Mouse (Mus musculus): ENCODE measurements around the gene Anxa5. TPM values are rescaled to one million over a fixed set of nuclear protein-coding genes. Genes with fewer than 3 reads are reported as not detected.

The Anxa5 gene
- total RNA-seq (2012; rRNA removed): 38.4 and 43.4 TPM in 2 replicates
- total RNA-seq (2014; rRNA removed): 30.8 and 35.4 TPM in 2 replicates
- 45.0 and 47.1 TPM in 2 replicates for polyA plus RNA-seq (2012; ENCODE audit: insufficient read length, low read depth)

DNA sequence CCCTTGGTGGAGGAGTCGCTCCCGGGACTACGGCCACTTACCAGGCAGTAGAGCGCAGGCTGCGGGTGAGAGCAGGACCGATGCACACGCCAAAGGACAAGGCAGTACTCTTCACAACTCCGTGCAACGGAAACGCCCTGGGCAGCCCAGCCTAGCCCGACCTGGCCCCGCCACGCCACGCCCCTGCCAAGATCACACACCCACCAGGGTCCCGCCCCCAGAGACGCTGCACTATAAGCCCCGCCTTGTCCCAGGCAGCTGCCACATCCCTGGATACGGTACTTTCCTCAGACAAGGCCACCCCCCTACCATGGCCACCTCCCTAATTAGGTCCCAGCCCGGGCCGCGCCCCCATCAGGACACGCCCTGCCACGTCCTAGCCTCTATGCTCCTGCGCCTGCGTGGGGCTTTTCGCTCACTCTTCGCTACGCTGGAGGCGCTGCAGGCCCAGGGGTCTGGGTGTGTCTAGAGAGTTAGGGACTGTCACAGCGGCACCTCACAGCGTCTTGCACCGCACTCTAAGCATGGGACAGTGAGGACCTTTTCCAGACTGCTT is at the start of gene Anxa5, which contains the start of gene 1810062G17Rik:
Gene Anxa5, minus strand, starts transcription at position 363 of the 556 bp plus-strand sequence.
Gene 1810062G17Rik, plus strand, starts transcription at position 406 of the 556 bp plus-strand sequence.
- Histone ChIP-seq H3K27ac (ENCODE audit: insufficient read depth, low read depth) (peak within 1 kb of the TSS; percentile 54), H3K79me2 (replicated peaks; ENCODE audit: control insufficient read depth, extremely low read depth, insufficient read depth, poor library complexity, severe bottlenecking) (no peaks in the 10 kb centered on the region)
- dilution Hi-C loops (cut with MboI; ENCODE audit: extremely low pct_ligation_motif_present, extremely low pct_unique_long_range_greater_than_20kb, low sequenced_read_pairs): no loop called here

DNA sequence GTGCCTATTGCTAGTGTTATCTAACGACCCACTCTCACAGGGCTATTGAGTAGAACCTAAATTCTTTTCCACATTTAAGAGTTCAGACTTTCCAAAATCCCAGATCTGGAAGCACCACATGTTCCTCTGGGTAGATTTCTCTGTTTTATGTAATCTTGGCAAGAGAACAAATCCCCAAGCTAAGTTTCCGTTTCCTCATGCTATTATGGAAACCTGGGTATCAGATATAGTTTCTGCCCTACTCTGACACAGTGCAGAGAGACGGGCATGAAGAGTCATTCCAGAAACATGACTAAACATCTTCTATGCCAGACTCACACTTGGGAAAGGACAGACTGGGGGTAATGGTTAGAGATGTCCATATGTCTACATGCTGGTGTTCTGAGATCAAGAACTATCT is 48.8 kb upstream of the Anxa5 start:
- no peak overlapping the region for H3K4me3 ChIP-seq (replicated peaks in 1 of 3; ENCODE audit: low read depth in 2 of 3, low read length in 2 of 3, poor library complexity in 1 of 3)
- no peak overlapping the region for H3K9ac ChIP-seq (ENCODE audit: insufficient read depth, low read depth)
- peaks cover 7% of the 10 kb centered on the region for H3K27me3 ChIP-seq (replicated peaks)
- peaks cover 0 to 3% of the 10 kb centered on the region in 2 experiments; a peak in 3 of 4 replicates for H3K4me1 ChIP-seq (ENCODE audit: control insufficient read depth in 1 of 2, insufficient read depth in 2 of 2)
- H3K27ac ChIP-seq (ENCODE audit: insufficient read depth, low read depth): no peak overlapping the region
- no peaks in the 10 kb centered on the region for H3K9me3 ChIP-seq (replicated peaks; ENCODE audit: low read length)
- in situ Hi-C loops (cut with MboI; ENCODE audit: low pct_ligation_motif_present, low pct_unique_long_range_greater_than_20kb, low sequenced_read_pairs) (no loop called here), dilution Hi-C loops (cut with MboI; ENCODE audit: extremely low pct_ligation_motif_present, extremely low pct_unique_long_range_greater_than_20kb, low sequenced_read_pairs) (no loop called here)
- no peaks in the 10 kb centered on the region for H3K36me3 ChIP-seq (replicated peaks in 1 of 2; ENCODE audit: control insufficient read depth in 1 of 2, insufficient read depth in 1 of 2, low read length in 1 of 2)
- no peak overlapping the region for H3K4me2 ChIP-seq (ENCODE audit: insufficient read depth, low read depth, poor library complexity, severe bottlenecking)
- no peaks in the 10 kb centered on the region for H3K79me2 ChIP-seq (replicated peaks; ENCODE audit: control insufficient read depth, extremely low read depth, insufficient read depth, poor library complexity, severe bottlenecking)
- DNase-seq (ENCODE audit: extremely low read depth): no peak
- no peak for TF ChIP-seq ZC3H11A (IDR thresholded peaks at IDR 0.05; ENCODE audit: low read depth, low read length)
- no peak for TF ChIP-seq RCOR1 (conservative IDR thresholded peaks at IDR 0.05; ENCODE audit: low read depth, low read length)
- no peak for TF ChIP-seq MXI1 (IDR thresholded peaks at IDR 0.05; ENCODE audit: low read depth, low read length)

More for the DNA sequence above, at the start of gene Anxa5, which contains the start of gene 1810062G17Rik:
- no peak for TF ChIP-seq USF1 (IDR thresholded peaks at IDR 0.05; ENCODE audit: low read depth, low read length)
- TF ChIP-seq NELFE (IDR thresholded peaks at IDR 0.05; ENCODE audit: low read depth, low read length): peak; percentile 67; the same call in 1 of the 2 replicates
- peak; percentile 23; the same call in 1 of the 2 replicates for TF ChIP-seq TBP (conservative IDR thresholded peaks at IDR 0.05; ENCODE audit: low read depth, low read length)
- peak; percentile 38; the same call in 1 of the 2 replicates for TF ChIP-seq ZMIZ1 (IDR thresholded peaks at IDR 0.05; ENCODE audit: low read depth, low read length)
- peak; percentile 32; the same call in 1 of the 2 replicates for TF ChIP-seq MAX (IDR thresholded peaks at IDR 0.05; ENCODE audit: low read length)
- TF ChIP-seq MEF2A (IDR thresholded peaks at IDR 0.05; ENCODE audit: borderline replicate concordance, low read depth, low read length): no peak
- TF ChIP-seq MXI1 (IDR thresholded peaks at IDR 0.05; ENCODE audit: low read depth, low read length): peak; percentile 75; the same call in 1 of the 2 replicates
- TF ChIP-seq IRF4 (IDR thresholded peaks at IDR 0.05; ENCODE audit: low read depth, low read length): peak; percentile 16; the same call in 1 of the 2 replicates
- TF ChIP-seq CTCF (conservative IDR thresholded peaks at IDR 0.05 in 1 of 2, IDR thresholded peaks at IDR 0.05 in 1 of 2; ENCODE audit: low read depth in 2 of 2, low read length in 2 of 2): peak in 1 of 2 experiments; percentile 66; a peak in 2 of 4 replicates
- TF ChIP-seq RAD21 (IDR thresholded peaks at IDR 0.05; ENCODE audit: low read depth, low read length): peak; percentile 50
- peak; percentile 70 for TF ChIP-seq TCF12 (IDR thresholded peaks at IDR 0.05; ENCODE audit: low read depth, low read length)
- TF ChIP-seq MAFK (IDR thresholded peaks at IDR 0.05; ENCODE audit: insufficient replicate concordance, low read length): no peak
- TF ChIP-seq MAZ (IDR thresholded peaks at IDR 0.05; ENCODE audit: low read depth, low read length): peak; percentile 28; the same call in 1 of the 2 replicates
- no peak for TF ChIP-seq ZKSCAN1 (IDR thresholded peaks at IDR 0.05; ENCODE audit: borderline replicate concordance, low read depth, low read length)
- TF ChIP-seq POLR2A (IDR thresholded peaks at IDR 0.05; ENCODE audit: low read depth, low read length): peak; percentile 85
- TF ChIP-seq NRF1 (IDR thresholded peaks at IDR 0.05; ENCODE audit: low read depth, low read length): peak; percentile 100
- peak; percentile 24; the same call in 1 of the 2 replicates for TF ChIP-seq SMC3 (IDR thresholded peaks at IDR 0.05; ENCODE audit: low read depth, low read length)
- Histone ChIP-seq H3K27me3 (replicated peaks) (no peaks in the 10 kb centered on the region), H3K4me1 (ENCODE audit: control insufficient read depth in 1 of 2, insufficient read depth in 2 of 2) (peaks cover 5 to 19% of the 10 kb centered on the region in 2 experiments; a peak in 3 of 4 replicates), H3K4me3 (replicated peaks in 1 of 3; ENCODE audit: low read depth in 2 of 3, low read length in 2 of 3, poor library complexity in 1 of 3) (peak within 1 kb of the TSS; percentile 60 to 93 (median 72)), H3K9ac (ENCODE audit: insufficient read depth, low read depth) (peak within 1 kb of the TSS; percentile 49), H3K9me3 (replicated peaks; ENCODE audit: low read length) (no peaks in the 10 kb centered on the region), H3K36me3 (replicated peaks in 1 of 2; ENCODE audit: control insufficient read depth in 1 of 2, insufficient read depth in 1 of 2, low read length in 1 of 2) (peaks cover 0 to 2% of the 10 kb centered on the region in 2 experiments), H3K4me2 (ENCODE audit: insufficient read depth, low read depth, poor library complexity, severe bottlenecking) (peak within 1 kb of the TSS; percentile 72)
- in situ Hi-C loops (cut with MboI; ENCODE audit: low pct_ligation_motif_present, low pct_unique_long_range_greater_than_20kb, low sequenced_read_pairs): no loop called here
- DNase-seq (ENCODE audit: extremely low read depth): peak; percentile 99
